Mouse (Mus musculus): ENCODE measurements around the gene Hapln2. TPM values are rescaled to one million over a fixed set of nuclear protein-coding genes. Genes with fewer than 3 reads are reported as not detected.

Gene Hapln2
- polyA plus RNA-seq, 1 experiment from 2014 or later = not detected

DNA sequence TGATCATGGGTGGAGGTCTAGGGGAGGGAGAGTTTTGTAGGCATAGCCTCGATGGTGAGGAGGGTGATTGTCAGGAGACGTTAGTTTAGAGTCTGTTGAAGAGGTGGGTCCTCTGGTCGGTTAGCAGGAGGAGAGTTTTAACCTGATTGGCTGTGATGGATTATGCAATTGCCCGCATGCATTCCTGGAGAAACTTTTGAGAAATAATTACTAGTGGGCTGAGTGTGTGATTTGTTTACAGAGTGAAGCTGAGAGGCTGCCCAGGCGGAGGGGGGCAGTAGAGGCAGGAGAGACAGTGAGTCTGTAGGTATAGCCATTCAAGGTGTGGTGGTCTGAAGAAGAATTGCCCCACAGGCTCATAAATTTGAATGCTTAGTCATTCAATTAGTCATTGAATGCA, 6.1 kb upstream of the Hapln2 start:
- no peak overlapping the region for H3K9ac ChIP-seq
- H3K4me3 ChIP-seq (replicated peaks) = no peak overlapping the region
- no peak overlapping the region for H3K27ac ChIP-seq
- H3K4me1 ChIP-seq = no peaks in the 10 kb centered on the region
- no peaks in the 10 kb centered on the region for H3K9me3 ChIP-seq
- ATAC-seq (ENCODE audit: low FRiP score) = no peak
- peaks cover 55% of the 10 kb centered on the region for H3K27me3 ChIP-seq
- no peaks in the 10 kb centered on the region for H3K36me3 ChIP-seq (replicated peaks)
- 71% methylated on average over 5 of the region's 5 CpGs for WGBS
- no peak overlapping the region for H3K4me2 ChIP-seq

DNA sequence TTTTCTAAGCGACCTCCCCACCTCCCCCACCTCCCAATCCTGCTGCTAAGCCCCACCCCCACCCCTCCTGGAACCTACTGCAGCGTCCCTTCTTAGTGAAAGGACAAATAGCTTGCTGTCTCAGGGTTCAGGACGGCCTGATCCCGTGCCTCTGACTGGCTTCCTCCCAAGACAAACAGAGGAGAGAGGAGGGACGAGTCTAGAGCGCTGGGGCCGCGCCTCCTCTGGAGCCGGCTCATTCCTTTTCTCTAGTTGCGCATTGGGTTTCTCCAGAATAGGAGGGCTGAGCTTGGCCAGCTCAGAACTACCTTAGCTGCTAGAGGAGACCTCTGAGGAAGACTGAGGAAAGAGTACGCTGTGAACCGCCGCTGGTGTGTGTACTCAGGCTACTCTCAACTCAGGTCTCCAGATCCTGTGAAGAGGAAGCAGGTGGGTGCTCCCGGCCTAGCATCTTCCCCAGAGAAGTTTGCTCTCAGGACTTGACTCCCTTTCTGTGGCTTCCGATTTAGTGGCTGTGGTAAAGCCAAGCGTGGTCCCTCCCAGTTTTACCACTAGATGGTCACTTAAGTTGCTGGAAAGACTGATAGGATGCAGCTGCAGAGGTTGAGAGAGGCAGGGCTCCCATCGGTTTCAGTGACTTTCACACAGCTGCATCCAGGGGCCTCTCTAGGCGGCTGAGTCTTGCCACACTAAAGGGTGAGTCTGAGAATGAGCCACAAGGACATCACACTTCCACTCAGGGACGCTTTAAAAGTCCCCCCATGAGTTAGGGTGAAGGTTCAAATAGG, 3.4 kb upstream of the Hapln2 start:
- no peak overlapping the region for H3K4me2 ChIP-seq
- WGBS = 17% methylated on average over 19 of the region's 19 CpGs
- peaks cover 66% of the 10 kb centered on the region for H3K27me3 ChIP-seq
- no peak overlapping the region for H3K9ac ChIP-seq
- no peaks in the 10 kb centered on the region for H3K4me1 ChIP-seq
- peaks cover 6% of the 10 kb centered on the region; the same call in 1 of the 2 replicates for H3K9me3 ChIP-seq
- no peak overlapping the region for H3K27ac ChIP-seq
- H3K4me3 ChIP-seq (replicated peaks) = no peak overlapping the region
- H3K36me3 ChIP-seq (replicated peaks) = no peaks in the 10 kb centered on the region
- ATAC-seq (ENCODE audit: low FRiP score) = no peak

DNA sequence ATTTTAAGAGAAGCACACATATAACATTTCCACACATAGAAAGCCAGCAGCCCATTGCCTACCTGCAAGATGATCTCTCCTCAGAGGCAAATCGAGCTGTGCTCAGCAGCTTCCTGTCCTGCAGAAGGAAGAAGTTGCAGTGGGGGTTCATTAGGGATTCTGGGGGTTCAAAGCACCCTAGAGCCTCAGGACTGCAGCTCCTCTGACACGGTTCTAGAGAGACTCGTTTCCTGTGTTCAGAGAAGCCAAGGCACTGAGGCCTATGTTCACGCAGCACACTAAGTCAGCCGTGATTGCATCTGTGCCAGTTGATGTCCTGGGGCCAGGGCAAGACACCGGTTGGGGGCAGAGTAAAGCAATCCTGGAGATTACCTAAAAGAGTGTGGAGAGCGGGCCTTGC, 560 bp downstream of the Hapln2 start:
- no peak overlapping the region for H3K27ac ChIP-seq
- no peak for ATAC-seq (ENCODE audit: low FRiP score)
- no peaks in the 10 kb centered on the region for H3K36me3 ChIP-seq (replicated peaks)
- peaks cover 79% of the 10 kb centered on the region for H3K27me3 ChIP-seq
- no peak overlapping the region for H3K9ac ChIP-seq
- H3K4me2 ChIP-seq = no peak overlapping the region
- peaks cover 21% of the 10 kb centered on the region for H3K4me1 ChIP-seq
- no peak overlapping the region for H3K4me3 ChIP-seq (replicated peaks)
- H3K9me3 ChIP-seq = peaks cover 6% of the 10 kb centered on the region; the same call in 1 of the 2 replicates
- WGBS = 61% methylated on average over 7 of the region's 7 CpGs

DNA sequence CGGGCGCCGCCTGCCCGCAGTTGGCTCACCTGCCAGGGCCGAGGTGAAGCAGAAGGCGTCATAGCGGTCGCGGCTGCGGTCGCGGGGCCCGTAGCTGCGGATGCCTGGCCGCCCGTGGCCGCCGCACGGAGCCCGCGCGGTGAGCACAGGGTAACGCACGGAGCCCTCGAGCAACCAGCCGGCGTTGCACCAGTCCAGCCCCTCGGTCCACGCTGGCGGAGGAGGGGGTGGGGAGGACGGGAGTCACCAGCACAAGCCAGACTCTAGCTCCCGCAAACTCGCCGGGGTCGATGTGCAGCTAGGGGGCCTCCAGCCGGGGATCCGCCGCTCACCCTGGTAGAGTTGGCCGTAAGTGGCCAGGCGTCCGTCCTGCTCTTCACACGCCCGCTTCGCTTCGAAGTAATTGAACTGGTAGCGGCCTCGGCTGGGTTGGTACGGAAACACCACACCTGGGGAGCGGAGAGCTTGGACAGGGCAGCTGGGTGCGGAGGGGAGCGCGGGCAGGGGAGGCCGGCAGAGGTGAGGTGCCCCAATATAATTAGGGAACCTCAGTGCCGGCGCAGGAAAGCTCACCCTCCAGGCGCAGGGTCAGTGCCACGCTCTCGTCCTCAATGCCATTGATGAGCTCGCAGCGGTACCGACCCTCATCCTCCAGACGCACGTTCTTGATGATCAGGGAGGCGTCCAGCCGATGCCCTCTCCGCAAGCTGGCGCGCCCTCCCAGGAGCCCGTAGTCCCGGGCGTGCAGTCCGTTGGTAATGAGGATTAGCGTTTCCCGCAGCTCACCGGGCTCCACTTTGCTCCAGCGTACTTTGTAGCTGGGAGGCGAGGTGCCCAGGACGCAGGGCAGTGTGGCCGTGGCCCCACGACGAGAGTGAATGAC, 4.0 kb downstream of the Hapln2 start:
- peaks cover 6% of the 10 kb centered on the region; the same call in 1 of the 2 replicates for H3K9me3 ChIP-seq
- H3K36me3 ChIP-seq (replicated peaks) = no peaks in the 10 kb centered on the region
- H3K4me2 ChIP-seq = peak overlapping the region; percentile 96
- peak; percentile 75 for ATAC-seq (ENCODE audit: low FRiP score)
- peaks cover 81% of the 10 kb centered on the region for H3K27me3 ChIP-seq
- peaks cover 21% of the 10 kb centered on the region for H3K4me1 ChIP-seq
- H3K27ac ChIP-seq = no peak overlapping the region
- H3K9ac ChIP-seq = peak overlapping the region; percentile 54
- WGBS = 1% methylated on average over 81 of the region's 81 CpGs
- peak overlapping the region; percentile 45 for H3K4me3 ChIP-seq (replicated peaks)

DNA sequence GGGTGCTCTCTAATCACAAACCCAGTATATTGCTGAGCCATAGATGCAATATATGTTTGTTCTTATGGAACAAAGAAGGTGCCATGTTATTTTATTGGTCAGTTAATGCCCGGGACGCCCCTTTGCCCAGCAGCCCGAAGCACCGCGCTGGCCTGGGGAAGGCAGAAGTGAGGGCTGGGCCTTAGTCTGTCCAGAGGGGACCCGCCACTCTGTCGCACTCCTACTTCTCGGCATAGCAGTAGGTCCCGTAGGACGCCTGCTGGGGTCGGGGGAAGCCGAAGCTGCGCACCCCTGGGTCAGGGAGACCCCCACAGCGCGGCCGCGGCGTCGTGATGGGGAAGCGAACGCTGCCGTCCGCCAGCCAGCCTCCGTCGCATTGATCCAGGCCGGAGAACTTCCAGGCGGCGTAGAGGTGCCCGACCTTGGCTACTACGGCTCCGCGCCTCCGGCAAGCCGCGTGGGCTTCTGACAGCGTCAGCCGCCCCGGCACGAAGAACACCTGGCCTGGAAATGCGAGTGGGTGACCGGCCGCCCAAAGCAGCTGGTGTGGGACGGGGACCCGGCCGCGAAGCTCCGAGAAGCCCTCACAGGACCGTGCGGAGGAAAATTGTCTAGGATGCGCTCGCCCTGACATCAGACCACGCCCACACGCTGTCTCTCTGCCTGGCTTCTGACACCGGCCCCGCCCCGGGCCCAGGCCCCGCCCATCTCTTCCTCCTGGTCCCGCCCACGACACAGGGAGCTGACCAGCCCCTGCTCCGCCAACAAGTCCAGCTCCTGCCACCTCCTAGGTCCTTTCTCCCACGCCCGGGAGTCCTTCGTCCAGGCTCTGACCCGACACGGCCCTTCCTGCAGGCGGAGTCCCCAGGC, 4.8 kb downstream of the Hapln2 start:
- H3K9ac ChIP-seq = peak overlapping the region; percentile 54
- peaks cover 84% of the 10 kb centered on the region for H3K27me3 ChIP-seq
- ATAC-seq (ENCODE audit: low FRiP score) = peak; percentile 92
- under 1% methylated on average over 66 of the region's 66 CpGs for WGBS
- peaks cover 21% of the 10 kb centered on the region for H3K4me1 ChIP-seq
- H3K27ac ChIP-seq = no peak overlapping the region
- no peaks in the 10 kb centered on the region for H3K36me3 ChIP-seq (replicated peaks)
- no peaks in the 10 kb centered on the region for H3K9me3 ChIP-seq
- H3K4me3 ChIP-seq (replicated peaks) = peak overlapping the region; percentile 45
- H3K4me2 ChIP-seq = peak overlapping the region; percentile 96

DNA sequence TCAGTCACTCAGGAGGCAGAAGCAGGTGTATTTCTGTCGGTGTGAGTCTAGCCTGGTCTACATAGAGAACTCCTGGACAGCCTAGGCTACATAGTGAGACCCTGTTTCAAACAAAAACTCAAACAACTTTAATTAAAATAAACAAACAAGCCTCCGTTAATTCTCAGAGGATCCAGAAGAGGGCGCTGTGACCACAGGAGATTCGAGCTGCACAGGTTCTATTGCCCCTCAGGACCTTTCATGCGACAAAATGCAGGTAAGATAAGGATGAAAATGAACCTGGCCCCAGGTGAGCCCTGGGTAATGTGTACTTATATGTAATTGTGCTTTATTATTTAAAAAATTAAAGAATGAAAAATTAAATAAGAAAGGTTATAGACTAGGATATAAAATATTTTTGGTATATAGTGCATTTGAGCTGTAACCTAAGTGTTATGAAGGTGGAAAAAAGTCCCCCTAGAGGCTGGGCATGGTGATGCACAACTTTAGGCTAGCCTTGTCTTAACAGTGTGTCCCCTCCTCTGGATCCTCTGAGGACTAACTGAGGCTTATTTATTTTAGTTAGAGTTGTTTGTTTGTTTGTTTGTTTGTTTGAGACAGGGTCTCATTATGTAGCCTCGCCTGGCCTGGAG, 16.6 kb downstream of the Hapln2 start:
- Histone ChIP-seq H3K4me3 (replicated peaks) (no peak overlapping the region), H3K27ac (no peak overlapping the region), H3K27me3 (peaks cover 20% of the 10 kb centered on the region; the same call in 1 of the 2 replicates), H3K9me3 (peaks cover 5% of the 10 kb centered on the region; the same call in 1 of the 2 replicates), H3K9ac (no peak overlapping the region), H3K36me3 (replicated peaks) (no peaks in the 10 kb centered on the region), H3K4me2 (no peak overlapping the region), H3K4me1 (no peaks in the 10 kb centered on the region)
- no peak for ATAC-seq (ENCODE audit: low FRiP score)
- 11% methylated on average over 6 of the region's 6 CpGs for WGBS

DNA sequence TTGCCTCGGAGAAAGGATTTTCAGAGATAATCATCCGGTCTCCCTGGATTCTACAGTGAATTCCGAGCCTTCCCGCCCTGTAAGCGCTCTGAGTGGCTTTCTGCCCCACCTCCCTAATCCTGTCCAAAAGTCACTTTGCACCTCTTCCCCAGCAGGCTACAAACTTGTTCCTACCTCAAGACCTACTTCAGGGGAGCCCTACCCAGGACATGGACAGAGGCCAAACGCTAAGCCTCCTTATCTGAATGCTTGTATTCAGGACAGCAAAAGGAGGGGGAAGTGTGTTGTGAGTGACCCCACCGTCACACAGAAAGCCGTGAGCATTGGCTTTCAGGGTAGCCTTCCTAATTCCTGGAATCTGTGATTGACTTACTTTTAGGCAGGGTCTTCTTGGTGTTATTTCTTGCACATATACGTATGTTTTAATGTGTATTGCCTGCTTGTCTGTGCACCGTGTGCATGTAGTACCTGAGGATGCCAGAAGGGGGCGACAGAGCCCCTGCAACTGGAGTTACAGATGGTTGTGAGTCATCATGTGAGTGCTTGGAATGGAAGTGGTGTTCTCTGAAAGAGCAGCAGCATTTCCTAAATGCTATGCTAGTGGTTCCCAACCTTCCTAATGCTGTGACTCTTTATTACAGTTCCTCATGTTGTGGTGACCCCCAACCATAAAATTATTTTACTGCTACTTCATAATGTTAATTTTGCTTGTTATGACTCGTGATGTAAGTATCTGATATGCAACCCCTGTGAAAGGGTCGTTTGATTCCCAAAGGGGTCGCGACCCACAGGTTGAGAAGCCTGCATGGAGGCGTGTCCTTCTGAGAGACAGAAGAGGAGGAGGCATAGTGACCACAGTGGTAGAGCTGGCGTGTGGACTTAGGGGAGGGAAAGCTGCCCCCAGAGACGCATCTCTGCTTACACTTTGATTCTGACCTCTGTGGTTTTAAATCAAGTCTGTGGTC, 21.3 kb downstream of the Hapln2 start:
- Histone ChIP-seq H3K4me3 (replicated peaks) (no peak overlapping the region), H3K4me1 (peaks cover 8% of the 10 kb centered on the region), H3K9ac (no peak overlapping the region), H3K4me2 (no peak overlapping the region), H3K27me3 (peaks cover 51% of the 10 kb centered on the region), H3K9me3 (peaks cover 5% of the 10 kb centered on the region; the same call in 1 of the 2 replicates), H3K27ac (no peak overlapping the region), H3K36me3 (replicated peaks) (no peaks in the 10 kb centered on the region)
- 79% methylated on average over 18 of the region's 18 CpGs for WGBS
- no peak for ATAC-seq (ENCODE audit: low FRiP score)

DNA sequence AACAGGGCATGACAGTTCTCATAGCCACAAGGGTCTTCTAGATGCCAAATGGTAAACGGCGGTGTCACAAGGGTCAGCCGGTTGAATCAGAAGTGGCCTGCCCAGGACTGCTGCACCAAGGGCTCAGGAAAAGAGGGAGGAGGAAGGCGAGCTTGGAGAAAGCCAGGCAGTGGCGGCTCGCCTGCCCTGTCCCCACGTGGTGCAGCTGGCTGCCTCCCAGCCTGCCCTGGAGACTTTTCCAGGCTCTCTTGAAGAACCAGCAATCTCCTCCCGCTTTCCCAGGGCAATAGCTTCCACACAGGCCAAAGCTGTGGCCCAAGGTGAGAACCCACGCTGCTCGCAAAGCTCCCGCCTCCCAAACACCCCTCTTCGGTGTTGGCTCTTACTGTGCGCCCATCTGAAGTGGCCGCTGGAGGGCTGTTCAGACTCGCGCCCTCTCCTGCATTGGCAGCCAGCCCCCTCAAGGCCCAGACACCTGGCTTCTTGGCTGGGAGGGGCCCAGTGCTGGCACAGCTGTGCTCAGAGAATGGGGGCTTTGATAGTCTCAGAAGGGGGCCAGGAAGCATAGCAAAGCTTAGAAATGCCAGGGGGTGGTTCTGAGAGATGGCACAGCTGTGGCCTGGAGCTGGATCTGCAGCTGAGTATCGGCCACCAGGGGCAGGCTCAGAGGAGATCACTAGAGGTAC, 24.9 kb downstream of the Hapln2 start:
- Histone ChIP-seq H3K9ac (no peak overlapping the region), H3K27me3 (peaks cover 79% of the 10 kb centered on the region), H3K27ac (no peak overlapping the region), H3K9me3 (peaks cover 5% of the 10 kb centered on the region; the same call in 1 of the 2 replicates), H3K4me3 (replicated peaks) (0 out of 2 replicates have a peak overlapping the region, but pooled peaks have one; percentile 1), H3K36me3 (replicated peaks) (no peaks in the 10 kb centered on the region), H3K4me2 (peak overlapping the region; percentile 25; the same call in 1 of the 2 replicates), H3K4me1 (peaks cover 32% of the 10 kb centered on the region)
- ATAC-seq (ENCODE audit: low FRiP score) = no peak
- 2% methylated on average over 17 of the region's 17 CpGs for WGBS

DNA sequence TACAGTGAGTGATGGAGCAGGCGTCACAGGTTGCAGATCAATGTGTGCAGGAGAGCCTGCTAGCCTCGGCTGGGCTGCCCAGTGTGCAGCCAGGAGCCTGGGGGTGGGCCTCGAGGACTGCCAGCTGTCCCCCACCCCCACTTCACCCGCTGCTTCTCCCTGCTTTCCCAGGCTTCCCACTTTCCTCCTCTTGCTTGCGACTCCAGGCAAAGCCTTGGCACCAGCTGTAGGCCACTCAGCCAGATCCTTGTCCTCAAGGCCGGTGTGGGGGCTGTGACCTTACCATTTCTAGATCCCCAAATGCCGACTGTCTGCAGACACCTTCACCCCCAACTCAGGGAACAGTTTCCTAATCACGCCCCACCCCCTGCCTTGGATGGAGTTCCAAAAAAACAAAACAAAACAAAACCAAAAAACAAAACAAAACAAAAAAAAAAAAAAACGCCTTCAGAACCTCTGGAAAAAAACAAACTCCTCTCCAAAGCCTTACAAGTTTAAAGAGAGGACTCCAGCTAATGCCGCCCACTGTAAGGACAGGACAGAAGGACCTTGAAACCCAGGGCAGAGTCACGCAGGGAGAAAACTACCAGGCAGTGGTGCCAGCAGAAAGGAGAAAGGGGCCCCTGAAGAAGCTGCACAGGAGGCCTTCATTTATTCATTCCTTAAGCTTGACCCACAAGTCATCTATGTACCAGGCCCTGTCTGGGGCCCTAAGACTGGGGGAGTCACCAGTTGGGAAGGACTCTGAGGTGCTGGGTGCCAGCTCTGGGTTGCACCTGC, 26.4 kb downstream of the Hapln2 start:
- peak overlapping the region; percentile 84 for H3K4me2 ChIP-seq
- ATAC-seq (ENCODE audit: low FRiP score) = no peak
- H3K4me1 ChIP-seq = peaks cover 44% of the 10 kb centered on the region
- H3K27me3 ChIP-seq = peaks cover 91% of the 10 kb centered on the region
- H3K27ac ChIP-seq = no peak overlapping the region
- H3K9ac ChIP-seq = no peak overlapping the region
- H3K36me3 ChIP-seq (replicated peaks) = no peaks in the 10 kb centered on the region
- WGBS = 14% methylated on average over 11 of the region's 11 CpGs
- H3K4me3 ChIP-seq (replicated peaks) = peak overlapping the region; percentile 48; the same call in 1 of the 2 replicates
- H3K9me3 ChIP-seq = peaks cover 3% of the 10 kb centered on the region; the same call in 1 of the 2 replicates
